Mouse (Mus musculus) CH12.LX (cell line): ENCODE data around the gene Ppy. TPM values are rescaled to one million over a fixed set of nuclear protein-coding genes. Genes with fewer than 3 reads are reported as not detected.

ENCODE experiments used
- DNase-seq: peaks from one replicate; pipeline ENCODE4 v3.0.0-alpha.2; 2013; ENCODE audit errors: extremely low read depth
- H3K27ac ChIP-seq: 2 replicates; pipeline ENCODE4 v1.5.1; 2012; ENCODE audit warnings: low read depth, mild to moderate bottlenecking, control low read depth, moderate library complexity; ENCODE audit not compliant: insufficient read depth
- H3K27me3 ChIP-seq: replicated peaks from 2 replicates; pipeline ENCODE3; 2012; ENCODE audit warnings: inconsistent platforms
- H3K36me3 ChIP-seq, 2 experiments: replicated peaks in 1 of 2; 2 replicates each; pipeline versions ENCODE3 to v1.6.1; 2012; ENCODE audit warnings: inconsistent platforms in 1 of 2, low read length in 1 of 2, mild to moderate bottlenecking in 1 of 2, mixed read lengths in 1 of 2, moderate library complexity in 1 of 2; ENCODE audit not compliant: control insufficient read depth in 1 of 2, insufficient read depth in 1 of 2
- H3K4me1 ChIP-seq, 2 experiments: 2 replicates each; pipeline ENCODE4 v1.6.1; 2012; ENCODE audit warnings: inconsistent platforms in 1 of 2, moderate library complexity in 1 of 2; ENCODE audit not compliant: insufficient read depth in 2 of 2, control insufficient read depth in 1 of 2
- H3K4me2 ChIP-seq: 2 replicates; pipeline ENCODE4 v1.6.1; 2012; ENCODE audit warnings: low read depth, mild to moderate bottlenecking, control low read depth; ENCODE audit not compliant: poor library complexity, insufficient read depth, severe bottlenecking
- H3K4me3 ChIP-seq, 3 experiments: fragments of 150-350 bp in 1 of 3; sonication (generic) in 1 of 3; replicated peaks in 1 of 3; 2 replicates each; pipeline versions ENCODE3 to v1.5.1; 2011 to 2012; ENCODE audit warnings: low read depth in 2 of 3, low read length in 2 of 3, mild to moderate bottlenecking in 2 of 3, moderate library complexity in 2 of 3, control low read depth in 1 of 3, improper control_type of control experiment in 1 of 3, inconsistent platforms in 1 of 3, mixed read lengths in 1 of 3; ENCODE audit not compliant: poor library complexity in 1 of 3
- H3K79me2 ChIP-seq: replicated peaks from 2 replicates; pipeline ENCODE4 v1.6.1; 2012; ENCODE audit warnings: mild to moderate bottlenecking, moderate library complexity; ENCODE audit not compliant: control insufficient read depth, poor library complexity, insufficient read depth, severe bottlenecking; ENCODE audit errors: extremely low read depth
- H3K9ac ChIP-seq: 2 replicates; pipeline ENCODE4 v1.6.1; 2012; ENCODE audit warnings: low read depth, mild to moderate bottlenecking, control low read depth, moderate library complexity; ENCODE audit not compliant: insufficient read depth
- H3K9me3 ChIP-seq: replicated peaks from 2 replicates; pipeline ENCODE3; 2012; ENCODE audit warnings: low read length, inconsistent platforms, mixed read lengths
- CHD2 ChIP-seq: IDR thresholded peaks from 2 replicates; pipeline ENCODE4 v1.6.1; 2011; ENCODE audit warnings: low read length, improper control_type of control experiment
- CTCF ChIP-seq, 2 experiments: IDR thresholded peaks in 1 of 2; conservative IDR thresholded peaks in 1 of 2; 2 replicates each; pipeline ENCODE4 v1.5.1; 2011 to 2012; ENCODE audit warnings: low read depth in 2 of 2, low read length in 2 of 2, improper control_type of control experiment in 1 of 2, inconsistent platforms in 1 of 2, mild to moderate bottlenecking in 1 of 2, moderate library complexity in 1 of 2
- ETS1 ChIP-seq: conservative IDR thresholded peaks from 2 replicates; pipeline ENCODE4 v1.6.1; 2012; ENCODE audit warnings: low read depth, mild to moderate bottlenecking, inconsistent platforms, low read length, improper control_type of control experiment, moderate library complexity
- IRF4 ChIP-seq: IDR thresholded peaks from 2 replicates; pipeline ENCODE4 v1.6.1; 2014; ENCODE audit warnings: low read depth, mild to moderate bottlenecking, inconsistent platforms, low read length, improper control_type of control experiment
- JUN ChIP-seq: IDR thresholded peaks from 2 replicates; pipeline ENCODE4 v1.6.1; 2011; ENCODE audit warnings: low read depth, mild to moderate bottlenecking, low read length, improper control_type of control experiment, moderate library complexity; ENCODE audit not compliant: insufficient read depth
- NELFE ChIP-seq: IDR thresholded peaks from 2 replicates; pipeline ENCODE4 v1.6.1; 2011; ENCODE audit warnings: low read depth, low read length, improper control_type of control experiment
- PAX5 ChIP-seq: IDR thresholded peaks from 2 replicates; pipeline ENCODE4 v1.6.1; 2012; ENCODE audit warnings: low read length, inconsistent platforms, mixed read lengths
- RCOR1 ChIP-seq: conservative IDR thresholded peaks from 2 replicates; pipeline ENCODE4 v1.6.1; 2012; ENCODE audit warnings: low read depth, mild to moderate bottlenecking, inconsistent platforms, low read length, improper control_type of control experiment
- SIN3A ChIP-seq: IDR thresholded peaks from 2 replicates; pipeline ENCODE4 v1.6.1; 2012; ENCODE audit warnings: low read length, improper control_type of control experiment, inconsistent platforms
- TBP ChIP-seq: conservative IDR thresholded peaks from 2 replicates; pipeline ENCODE4 v1.6.1; 2011; ENCODE audit warnings: low read depth, low read length, improper control_type of control experiment
- TCF12 ChIP-seq: IDR thresholded peaks from 2 replicates; pipeline ENCODE4 v1.6.1; 2014; ENCODE audit warnings: low read depth, mild to moderate bottlenecking, inconsistent platforms, low read length, improper control_type of control experiment
- UBTF ChIP-seq: IDR thresholded peaks from 2 replicates; pipeline ENCODE4 v1.6.1; 2012; ENCODE audit warnings: low read depth, mild to moderate bottlenecking, inconsistent platforms, low read length, improper control_type of control experiment, moderate library complexity
- USF1 ChIP-seq: IDR thresholded peaks from 2 replicates; pipeline ENCODE4 v1.6.1; 2014; ENCODE audit warnings: low read depth, mild to moderate bottlenecking, inconsistent platforms, low read length, improper control_type of control experiment
- ZNF384 ChIP-seq: IDR thresholded peaks from 2 replicates; pipeline ENCODE4 v1.6.1; 2012; ENCODE audit warnings: low read depth, low read length, improper control_type of control experiment, inconsistent platforms
- dilution Hi-C: fragments of 300-500 bp; cut with MboI; formaldehyde crosslinking; loops from 2 replicates; pipeline ENCODE4 v1.14.3; 2020; ENCODE audit warnings: low sequenced_read_pairs; ENCODE audit not compliant: extremely low pct_unique_long_range_greater_than_20kb, extremely low pct_ligation_motif_present
- in situ Hi-C: fragments of 300-500 bp; cut with MboI; formaldehyde crosslinking; loops from 3 replicates; pipeline ENCODE4 v1.14.3; 2019; ENCODE audit warnings: low sequenced_read_pairs, low pct_ligation_motif_present, low pct_unique_long_range_greater_than_20kb, mixed read lengths
- polyA plus RNA-seq: library from polyadenylated mRNA; unstranded; fragments of >175 nt; gene quantifications from 2 replicates; pipeline ENCODE4 v1.2.1, GENCODE M21; 2012; ENCODE audit warnings: low read depth; ENCODE audit not compliant: insufficient read length
- total RNA-seq, 2 experiments: library from RNA; depleted of rRNA; stranded (reverse); fragments of 300-350 nt in 1 of 2; fragments of >200 nt in 1 of 2; gene quantifications; 2 replicates each; pipeline ENCODE4 v1.2.3; 2012 to 2014

Ppy gene
- total and polyA plus RNA-seq, 3 experiments, result not detected

GRCm38 (mm10) chr11:102107732-102108131 is 6.6 kb upstream of the Ppy start, which contains the start of gene Pyy:
Pyy (minus strand) TSS chr11:102107832.
- DNase-seq, result no peak
- H3K9me3 ChIP-seq, result no peaks in the 10 kb centered on the region
- H3K9ac ChIP-seq, result no peak within 1 kb of the TSS
- H3K27me3 ChIP-seq, result peaks cover 90% of the 10 kb centered on the region
- dilution Hi-C loops (no loop called here), in situ Hi-C loops (no loop called here)
- no peaks in the 10 kb centered on the region for H3K79me2 ChIP-seq
- no peak for TF ChIP-seq NELFE
- TF ChIP-seq CHD2, result no peak
- TF ChIP-seq TCF12, result no peak
- no peak for TF ChIP-seq USF1
- no peak for TF ChIP-seq ZNF384
- no peak for TF ChIP-seq RCOR1
- H3K4me1 ChIP-seq, result peaks cover 11 to 13% of the 10 kb centered on the region in 2 experiments; a peak in 3 of 4 replicates
- no peak within 1 kb of the TSS for H3K27ac ChIP-seq
- no peaks in the 10 kb centered on the region for H3K36me3 ChIP-seq
- H3K4me2 ChIP-seq, result no peak within 1 kb of the TSS
- no peak within 1 kb of the TSS for H3K4me3 ChIP-seq

GRCm38 (mm10) chr11:102106911-102107310 is 5.8 kb upstream of the Ppy start:
- H3K4me1 ChIP-seq, result peaks cover 11 to 19% of the 10 kb centered on the region in 2 experiments
- no peak overlapping the region for H3K4me3 ChIP-seq
- no peak for DNase-seq
- H3K79me2 ChIP-seq, result no peaks in the 10 kb centered on the region
- no peaks in the 10 kb centered on the region for H3K36me3 ChIP-seq
- in situ Hi-C loops, result no loop called here
- peaks cover 93% of the 10 kb centered on the region for H3K27me3 ChIP-seq
- no peak for TF ChIP-seq ETS1
- TF ChIP-seq PAX5, result no peak
- TF ChIP-seq IRF4, result no peak
- TF ChIP-seq JUN, result no peak
- no peak for TF ChIP-seq USF1
- TF ChIP-seq SIN3A, result no peak
- no peak for TF ChIP-seq CTCF (conservative IDR thresholded peaks at IDR 0.05 in 1 of 2, IDR thresholded peaks at IDR 0.05 in 1 of 2; ENCODE audit: low read depth in 2 of 2, low read length in 2 of 2)
- TF ChIP-seq TBP, result no peak
- TF ChIP-seq UBTF, result no peak
- TF ChIP-seq, all 38 proteins: peak for 0
- dilution Hi-C loops, result no loop called here
- Histone ChIP-seq H3K4me2 (no peak overlapping the region), H3K9me3 (no peaks in the 10 kb centered on the region), H3K27ac (no peak overlapping the region), H3K9ac (no peak overlapping the region)
